Mouse (Mus musculus) adipocyte (in vitro differentiated cells): ENCODE data around the gene Hist1h4b.
A peak's percentile ranks its signal among the peaks of the same experiment; 100 is the strongest.
"Not testable (repeated sequence)": the region's sequence is repeated elsewhere in the genome, so short reads cannot be mapped to it uniquely, and the experiment has no call there.

ENCODE experiments used
- DNase-seq: peaks from one replicate; pipeline ENCODE4 v3.0.0-alpha.2; 2016; ENCODE audit warnings: low spot score

Hist1h4b gene

GRCm38 (mm10) chr13:23756790-23757189 lies at the start of gene Hist1h4b:
Gene Hist1h4b (plus strand): TSS chr13:23757013.
- DNase-seq = peak; percentile 93

- no peak for DNase-seq
Measured at GRCm38 (mm10) chr13:23708041-23708440, 48.8 kb upstream of the Hist1h4b start.

- DNase-seq = no peak
Measured at GRCm38 (mm10) chr13:23708654-23709053, 48.2 kb upstream of the Hist1h4b start.

GRCm38 (mm10) chr13:23709714-23710373 lies 47.0 kb upstream of the Hist1h4b start:
- DNase-seq = peak; percentile 57

- DNase-seq = no peak
Measured at GRCm38 (mm10) chr13:23710374-23711089, 46.3 kb upstream of the Hist1h4b start, which contains the start of gene Hfe. Gene Hfe (minus strand): TSS chr13:23710854.

- no peak for DNase-seq
Measured at GRCm38 (mm10) chr13:23716261-23717042, 40.4 kb upstream of the Hist1h4b start.

GRCm38 (mm10) chr13:23717176-23717575 lies 39.6 kb upstream of the Hist1h4b start:
- no peak for DNase-seq

GRCm38 (mm10) chr13:23717593-23718245 lies 39.1 kb upstream of the Hist1h4b start:
- not testable (repeated sequence) for DNase-seq

- DNase-seq = no peak
Measured at GRCm38 (mm10) chr13:23724239-23724638, 32.6 kb upstream of the Hist1h4b start.

GRCm38 (mm10) chr13:23725213-23725612 lies 31.6 kb upstream of the Hist1h4b start:
- DNase-seq = no peak

- DNase-seq = no peak
Measured at GRCm38 (mm10) chr13:23728472-23729191, 28.2 kb upstream of the Hist1h4b start.

- DNase-seq = no peak
Measured at GRCm38 (mm10) chr13:23729192-23729525, 27.7 kb upstream of the Hist1h4b start.

GRCm38 (mm10) chr13:23729706-23730105 lies 27.1 kb upstream of the Hist1h4b start:
- no peak for DNase-seq

GRCm38 (mm10) chr13:23730479-23730878 lies 26.3 kb upstream of the Hist1h4b start:
- peak; percentile 76 for DNase-seq

- DNase-seq = peak; percentile 68
Measured at GRCm38 (mm10) chr13:23732156-23732804, 24.5 kb upstream of the Hist1h4b start.

- no peak for DNase-seq
Measured at GRCm38 (mm10) chr13:23737091-23737490, 19.7 kb upstream of the Hist1h4b start.

GRCm38 (mm10) chr13:23738041-23738440 lies 18.8 kb upstream of the Hist1h4b start:
- DNase-seq = peak; percentile 47

GRCm38 (mm10) chr13:23738677-23739068 lies 18.1 kb upstream of the Hist1h4b start, which contains the start of gene Hist1h1c:
Gene Hist1h1c (plus strand): TSS chr13:23738808.
- peak; percentile 93 for DNase-seq

- peak; percentile 92 for DNase-seq
Measured at GRCm38 (mm10) chr13:23739069-23739921, 17.5 kb upstream of the Hist1h4b start.

- no peak for DNase-seq
Measured at GRCm38 (mm10) chr13:23739922-23740252, 16.9 kb upstream of the Hist1h4b start.
